Mouse (Mus musculus) CH12F3 (cell line): ENCODE results near the gene Tmc6.

ENCODE experiments used
- in situ Hi-C: fragments of 300-500 bp; cut with MboI; formaldehyde crosslinking; loops from 2 replicates; pipeline ENCODE4 v1.14.3; 2020; ENCODE audit warnings: low sequenced_read_pairs

Tmc6 gene

GRCm38 (mm10) chr11:117782705-117783034 is 672 bp upstream of the Tmc6 start:
- in situ Hi-C loops, result no loop called here

- in situ Hi-C loops, result no loop called here
Observed at GRCm38 (mm10) chr11:117781199-117781821, 688 bp downstream of the Tmc6 start.

- in situ Hi-C loops, result no loop called here
Observed at GRCm38 (mm10) chr11:117780582-117781111, 1.4 kb downstream of the Tmc6 start.

GRCm38 (mm10) chr11:117780199-117780515 is 1.8 kb downstream of the Tmc6 start:
- in situ Hi-C loops, result no loop called here

GRCm38 (mm10) chr11:117779434-117780198 is 2.4 kb downstream of the Tmc6 start:
- in situ Hi-C loops, result no loop called here

GRCm38 (mm10) chr11:117778851-117779433 is 3.1 kb downstream of the Tmc6 start:
- in situ Hi-C loops, result no loop called here

GRCm38 (mm10) chr11:117778031-117778430 is 4.0 kb downstream of the Tmc6 start:
- in situ Hi-C loops, result no loop called here

GRCm38 (mm10) chr11:117777111-117777510 is 4.9 kb downstream of the Tmc6 start:
- in situ Hi-C loops, result no loop called here

GRCm38 (mm10) chr11:117776085-117776792 is 5.8 kb downstream of the Tmc6 start:
- in situ Hi-C loops, result no loop called here

GRCm38 (mm10) chr11:117775540-117775939 is 6.5 kb downstream of the Tmc6 start:
- in situ Hi-C loops, result no loop called here

GRCm38 (mm10) chr11:117774925-117775324 is 7.1 kb downstream of the Tmc6 start:
- in situ Hi-C loops, result no loop called here

- in situ Hi-C loops, result no loop called here
Observed at GRCm38 (mm10) chr11:117772352-117772751, 9.6 kb downstream of the Tmc6 start.

- in situ Hi-C loops, result no loop called here
Observed at GRCm38 (mm10) chr11:117770407-117770806, 11.6 kb downstream of the Tmc6 start.

- in situ Hi-C loops, result no loop called here
Observed at GRCm38 (mm10) chr11:117769683-117770047, 12.3 kb downstream of the Tmc6 start.

GRCm38 (mm10) chr11:117768725-117769682 is 13.0 kb downstream of the Tmc6 start:
- in situ Hi-C loops, result no loop called here

- in situ Hi-C loops, result no loop called here
Observed at GRCm38 (mm10) chr11:117766275-117766674, 15.7 kb downstream of the Tmc6 start.

GRCm38 (mm10) chr11:117765361-117765760 is 16.6 kb downstream of the Tmc6 start:
- in situ Hi-C loops, result no loop called here

- in situ Hi-C loops, result no loop called here
Observed at GRCm38 (mm10) chr11:117764319-117764718, 17.7 kb downstream of the Tmc6 start.

- in situ Hi-C loops, result no loop called here
Observed at GRCm38 (mm10) chr11:117762246-117762645, 19.8 kb downstream of the Tmc6 start.

- in situ Hi-C loops, result no loop called here
Observed at GRCm38 (mm10) chr11:117761801-117762200, 20.2 kb downstream of the Tmc6 start.
